Mouse (Mus musculus) small intestine, adult 2 months (tissue): ENCODE measurements around the gene Apobec4. TPM values are rescaled to one million over a fixed set of nuclear protein-coding genes. Genes with fewer than 3 reads are reported as not detected.

ENCODE experiments used
- H3K27ac ChIP-seq: fragments of 200-500 bp; 2 replicates; pipeline ENCODE4 v1.5.1; 2012; ENCODE audit warnings: low read depth, low read length, control low read depth, inconsistent platforms; ENCODE audit not compliant: insufficient read depth
- H3K27me3 ChIP-seq: fragments of 200-500 bp; 2 replicates; pipeline ENCODE4 v1.6.1; 2012; ENCODE audit warnings: mild to moderate bottlenecking, moderate library complexity, low read length, inconsistent platforms; ENCODE audit not compliant: control insufficient read depth, insufficient read depth
- H3K36me3 ChIP-seq: fragments of 200-500 bp; 2 replicates; pipeline ENCODE4 v1.6.1; 2012; ENCODE audit warnings: mild to moderate bottlenecking, low read length, control low read depth, inconsistent platforms; ENCODE audit not compliant: control insufficient read depth, insufficient read depth
- H3K4me1 ChIP-seq: fragments of 200-500 bp; 2 replicates; pipeline ENCODE4 v1.6.1; 2012; ENCODE audit warnings: low read length, inconsistent platforms, mixed read lengths; ENCODE audit not compliant: control insufficient read depth, insufficient read depth, insufficient read length
- H3K4me3 ChIP-seq: fragments of 200-500 bp; 2 replicates; pipeline ENCODE4 v1.5.1; 2012; ENCODE audit warnings: low read depth, mild to moderate bottlenecking, control low read depth, inconsistent platforms, low read length, moderate library complexity
- CTCF ChIP-seq: fragments of 200-500 bp; IDR thresholded peaks from 2 replicates; pipeline ENCODE4 v1.5.1; 2012; ENCODE audit warnings: low read depth, mild to moderate bottlenecking, control low read depth, inconsistent platforms, low read length, moderate library complexity, mixed read lengths; ENCODE audit not compliant: insufficient replicate concordance, insufficient read length; ENCODE audit errors: extremely low read depth
- POLR2A ChIP-seq: fragments of 200-500 bp; IDR thresholded peaks from 2 replicates; pipeline ENCODE4 v1.6.1; 2012; ENCODE audit warnings: low read depth, mild to moderate bottlenecking, control low read depth, inconsistent platforms, low read length, moderate library complexity
- WGBS: fragments of 180-500 bp; shearing (Covaris S2); methylation state at CpG from one replicate; pipeline ENCODE4 v1.1.7; 2018; 5-methylcytosine and 5-hydroxymethylcytosine counted together
- polyA plus RNA-seq: library from polyadenylated mRNA; depleted of rRNA; stranded (reverse); fragments of >200 nt; gene quantifications from 2 replicates; pipeline ENCODE4 v1.2.3, GENCODE M21; 2012; rRNA removed

Apobec4 gene
- not detected in 2 replicates for polyA plus RNA-seq

- no peak for TF ChIP-seq CTCF
- no peak for TF ChIP-seq POLR2A
- H3K27ac ChIP-seq: no peak within 1 kb of the TSS
- 27% methylated on average over 13 of the region's 13 CpGs for WGBS
- H3K4me3 ChIP-seq: no peak within 1 kb of the TSS
- no peaks in the 10 kb centered on the region for H3K27me3 ChIP-seq
- no peaks in the 10 kb centered on the region for H3K4me1 ChIP-seq
- no peaks in the 10 kb centered on the region for H3K36me3 ChIP-seq
Measured at GRCm38 (mm10) chr1:152750312-152750965, at the start of gene Apobec4. Apobec4 (plus strand) TSS chr1:152750551.

DNA sequence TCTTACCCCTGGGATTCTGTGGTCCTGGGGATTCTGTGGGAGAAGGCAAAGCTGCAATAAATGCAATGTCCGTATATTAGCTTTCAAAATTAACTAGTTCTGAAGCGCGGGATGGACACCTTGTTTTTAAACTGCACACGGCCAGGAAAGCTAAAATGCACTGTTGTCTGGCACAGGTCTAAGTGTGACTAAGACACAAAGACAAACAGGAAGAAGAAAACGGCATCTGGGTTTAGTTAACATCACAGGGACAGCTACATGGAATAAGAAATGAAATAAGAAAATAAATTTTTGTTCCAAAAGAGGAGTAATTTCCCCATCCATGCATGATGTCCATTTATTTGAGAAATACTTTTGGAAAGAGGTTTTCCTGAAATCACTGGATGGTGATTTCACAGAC, 49.3 kb upstream of the Apobec4 start:
- Histone ChIP-seq H3K27me3 (no peaks in the 10 kb centered on the region), H3K27ac (no peak overlapping the region), H3K4me1 (no peaks in the 10 kb centered on the region), H3K4me3 (no peak overlapping the region), H3K36me3 (no peaks in the 10 kb centered on the region)
- WGBS: 78% methylated on average over 5 of the region's 5 CpGs
- TF ChIP-seq CTCF: no peak
- TF ChIP-seq POLR2A: no peak

GRCm38 (mm10) chr1:152702920-152703319, 47.4 kb upstream of the Apobec4 start:
- Histone ChIP-seq H3K27me3 (no peaks in the 10 kb centered on the region), H3K36me3 (no peaks in the 10 kb centered on the region), H3K4me1 (no peaks in the 10 kb centered on the region), H3K27ac (no peak overlapping the region), H3K4me3 (no peak overlapping the region)
- 52% methylated on average over 6 of the region's 6 CpGs for WGBS
- no peak for TF ChIP-seq CTCF
- no peak for TF ChIP-seq POLR2A

- Histone ChIP-seq H3K4me1 (no peaks in the 10 kb centered on the region), H3K4me3 (no peak overlapping the region), H3K27me3 (no peaks in the 10 kb centered on the region), H3K36me3 (no peaks in the 10 kb centered on the region), H3K27ac (no peak overlapping the region)
- 46% methylated on average over 6 of the region's 6 CpGs for WGBS
- TF ChIP-seq CTCF: no peak
Measured at GRCm38 (mm10) chr1:152703941-152704340, 46.4 kb upstream of the Apobec4 start.

GRCm38 (mm10) chr1:152707560-152707959, 42.8 kb upstream of the Apobec4 start:
- 84% methylated on average over 2 of the region's 2 CpGs for WGBS
- TF ChIP-seq POLR2A (no peak), CTCF (no peak)
- Histone ChIP-seq H3K36me3 (no peaks in the 10 kb centered on the region), H3K27ac (no peak overlapping the region), H3K27me3 (no peaks in the 10 kb centered on the region), H3K4me3 (no peak overlapping the region), H3K4me1 (no peaks in the 10 kb centered on the region)

DNA sequence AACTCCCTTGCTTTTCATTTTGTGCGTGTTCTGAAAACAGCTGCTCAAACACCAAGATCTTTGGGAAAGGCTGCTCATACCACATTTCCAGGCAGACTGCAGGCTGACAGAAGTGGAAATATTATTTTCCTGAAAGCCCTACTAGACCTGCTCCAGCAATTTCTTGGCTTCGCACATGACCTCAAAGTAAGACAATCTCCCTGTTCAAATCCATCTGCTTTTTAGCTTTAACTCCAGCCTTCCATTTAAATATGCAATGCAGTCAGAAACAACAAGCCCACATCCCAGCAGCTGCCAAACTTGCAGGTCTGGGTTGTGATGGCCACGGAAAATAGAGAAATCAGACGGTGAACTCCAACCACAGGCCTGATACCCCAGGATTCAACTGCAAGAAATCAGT, 39.3 kb upstream of the Apobec4 start:
- WGBS: 89% methylated on average over 4 of the region's 4 CpGs
- Histone ChIP-seq H3K36me3 (no peaks in the 10 kb centered on the region), H3K4me3 (no peak overlapping the region), H3K4me1 (no peaks in the 10 kb centered on the region), H3K27me3 (no peaks in the 10 kb centered on the region), H3K27ac (no peak overlapping the region)
- no peak for TF ChIP-seq POLR2A
- no peak for TF ChIP-seq CTCF

DNA sequence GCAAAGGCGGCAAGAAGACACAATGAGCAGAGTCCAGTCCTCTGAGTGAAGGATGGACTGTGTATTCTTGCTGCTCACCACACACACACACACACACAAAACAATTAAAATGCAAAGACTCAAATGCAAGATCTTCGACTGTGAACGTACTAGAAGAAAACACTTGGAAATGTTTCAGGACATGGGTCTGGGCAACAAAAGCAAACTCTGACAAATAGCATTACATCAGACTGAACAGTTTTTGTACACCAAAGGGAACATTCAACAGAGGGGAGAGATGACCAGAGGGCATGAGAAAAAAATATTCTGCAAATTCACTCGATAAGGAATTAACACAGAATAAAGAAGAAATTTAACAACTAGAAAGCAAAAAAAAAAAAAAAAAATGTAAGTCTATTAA, 36.4 kb upstream of the Apobec4 start:
- H3K4me1 ChIP-seq: no peaks in the 10 kb centered on the region
- no peaks in the 10 kb centered on the region for H3K27me3 ChIP-seq
- WGBS: 85% methylated on average over 4 of the region's 4 CpGs
- no peak overlapping the region for H3K4me3 ChIP-seq
- no peak overlapping the region for H3K27ac ChIP-seq
- H3K36me3 ChIP-seq: no peaks in the 10 kb centered on the region
- no peak for TF ChIP-seq POLR2A
- no peak for TF ChIP-seq CTCF
